Mouse (Mus musculus): ENCODE data around the gene Fbxo48.

The Fbxo48 gene

DNA sequence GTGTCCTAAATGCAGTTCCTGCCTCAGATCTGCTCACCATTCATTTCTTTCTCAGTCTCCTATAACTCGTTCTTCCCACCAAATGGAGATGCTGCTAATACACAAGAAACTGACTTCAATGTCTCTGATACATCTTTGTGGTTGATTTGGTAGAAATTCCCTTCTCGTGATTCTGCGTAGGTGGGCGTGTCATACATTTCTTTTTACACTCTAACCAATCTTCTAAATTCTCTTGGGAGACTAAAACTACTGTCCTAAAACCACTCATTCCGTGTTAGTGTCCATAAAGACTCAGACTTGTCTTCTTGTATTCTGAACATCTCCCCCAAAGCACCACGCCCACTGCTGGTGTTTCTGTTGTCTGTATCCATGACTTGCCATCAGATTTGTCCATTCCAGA lies 5.9 kb downstream of the Fbxo48 start:
- POLR2A ChIA-PET: no interaction called here
- CTCF ChIA-PET: no interaction called here

- CTCF ChIA-PET: no interaction called here
- POLR2A ChIA-PET: no interaction called here
These were observed 7.3 kb downstream of the Fbxo48 start for GRCm38 (mm10) chr11:16958520-16958919.

- CTCF ChIA-PET: interaction anchor here in 2 of 4 experiments (0.7 to 1.0 kb wide), 2 partner anchors 10 to 1278 kb away, joined by 3 read pairs; no protein-coding TSS in a partner anchor
- POLR2A ChIA-PET: interaction anchor here in 2 of 4 experiments (0.7 kb wide), 2 partner anchors 17 to 83 kb away, joined by 3 to 5 read pairs; no protein-coding TSS in a partner anchor
These were observed 16.6 kb downstream of the Fbxo48 start for GRCm38 (mm10) chr11:16967806-16968205.

GRCm38 (mm10) chr11:16969650-16970049 lies 18.5 kb downstream of the Fbxo48 start:
- ChIA-PET CTCF (no interaction called here), POLR2A (no interaction called here)

DNA sequence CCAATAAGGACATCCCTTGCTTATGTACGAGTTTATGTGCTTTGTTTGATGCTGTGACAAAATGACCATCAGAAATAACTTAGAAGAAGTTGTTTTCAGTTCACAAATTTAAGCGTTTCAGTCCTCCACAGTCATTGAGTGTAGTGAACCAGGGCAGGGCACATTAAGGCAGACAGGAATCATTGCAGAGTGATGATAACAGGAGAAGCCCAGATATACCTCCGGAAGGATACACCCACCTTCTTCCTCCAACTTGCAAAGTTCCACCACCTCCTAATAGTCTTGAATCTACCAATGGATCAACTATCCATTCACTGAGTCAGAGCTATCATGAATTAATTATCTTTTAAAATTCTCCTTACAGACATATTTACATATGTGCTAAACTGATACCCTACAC lies 20.9 kb downstream of the Fbxo48 start:
- CTCF ChIA-PET: no interaction called here
- POLR2A ChIA-PET: no interaction called here

DNA sequence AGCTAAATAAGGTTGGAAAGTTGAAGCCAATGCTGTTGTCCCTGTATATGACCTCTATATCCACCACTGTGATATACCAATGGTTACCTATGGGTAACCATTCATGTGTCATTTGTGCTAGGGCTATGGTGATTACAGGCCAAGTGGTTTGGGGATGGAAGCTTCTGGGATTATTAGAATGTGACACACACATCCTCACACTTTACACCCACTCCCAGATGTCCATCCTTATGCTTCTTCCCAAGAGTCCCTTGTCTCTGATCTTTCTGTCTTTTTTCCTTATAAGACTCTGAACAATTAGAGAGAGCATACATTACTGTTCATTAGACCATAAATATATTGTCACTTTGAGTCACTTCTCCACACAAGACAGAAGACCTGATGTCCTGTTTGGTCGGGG lies 21.9 kb downstream of the Fbxo48 start:
- CTCF ChIA-PET: no interaction called here
- POLR2A ChIA-PET: no interaction called here

DNA sequence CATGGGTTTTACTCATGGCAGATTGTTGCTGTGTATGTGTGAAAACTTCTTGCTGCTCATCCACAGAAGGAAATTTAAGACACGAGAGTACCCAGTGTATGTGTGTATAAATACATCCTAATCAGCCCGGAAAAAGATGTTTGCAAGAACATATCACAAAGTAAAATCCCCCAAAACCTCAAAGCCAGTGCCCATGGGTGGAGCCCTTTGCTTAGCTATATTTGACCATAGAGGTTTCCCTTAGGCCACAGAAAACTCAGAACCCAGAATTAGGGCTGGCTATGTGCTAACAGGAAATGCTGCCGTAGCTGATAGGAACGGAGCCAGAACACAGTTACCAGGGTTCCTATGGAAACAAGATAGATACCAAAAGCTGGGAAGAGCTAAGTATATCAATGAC lies 25.8 kb downstream of the Fbxo48 start:
- CTCF ChIA-PET: interaction anchor here in 1 of 4 experiments (0.9 kb wide), 1 partner anchor 9 kb away, joined by 3 read pairs; no protein-coding TSS in a partner anchor
- POLR2A ChIA-PET: interaction anchor here in 1 of 4 experiments (0.6 kb wide), 1 partner anchor 14 kb away, joined by 3 read pairs; no protein-coding TSS in a partner anchor

GRCm38 (mm10) chr11:16977611-16978010 lies 26.4 kb downstream of the Fbxo48 start:
- CTCF ChIA-PET: interaction anchor here in 1 of 4 experiments (0.9 kb wide), 1 partner anchor 10 kb away, joined by 3 read pairs; no protein-coding TSS in a partner anchor
- POLR2A ChIA-PET: interaction anchor here in 1 of 4 experiments (0.6 kb wide), 1 partner anchor 14 kb away, joined by 3 read pairs; no protein-coding TSS in a partner anchor

GRCm38 (mm10) chr11:16978161-16978707 lies 27.1 kb downstream of the Fbxo48 start:
- ChIA-PET CTCF (interaction anchor here in 1 of 4 experiments (0.9 kb wide), 1 partner anchor 10 kb away, joined by 3 read pairs; no protein-coding TSS in a partner anchor), POLR2A (no interaction called here)

GRCm38 (mm10) chr11:16986550-16987187 lies 35.5 kb downstream of the Fbxo48 start:
- CTCF ChIA-PET: no interaction called here
- POLR2A ChIA-PET: no interaction called here

DNA sequence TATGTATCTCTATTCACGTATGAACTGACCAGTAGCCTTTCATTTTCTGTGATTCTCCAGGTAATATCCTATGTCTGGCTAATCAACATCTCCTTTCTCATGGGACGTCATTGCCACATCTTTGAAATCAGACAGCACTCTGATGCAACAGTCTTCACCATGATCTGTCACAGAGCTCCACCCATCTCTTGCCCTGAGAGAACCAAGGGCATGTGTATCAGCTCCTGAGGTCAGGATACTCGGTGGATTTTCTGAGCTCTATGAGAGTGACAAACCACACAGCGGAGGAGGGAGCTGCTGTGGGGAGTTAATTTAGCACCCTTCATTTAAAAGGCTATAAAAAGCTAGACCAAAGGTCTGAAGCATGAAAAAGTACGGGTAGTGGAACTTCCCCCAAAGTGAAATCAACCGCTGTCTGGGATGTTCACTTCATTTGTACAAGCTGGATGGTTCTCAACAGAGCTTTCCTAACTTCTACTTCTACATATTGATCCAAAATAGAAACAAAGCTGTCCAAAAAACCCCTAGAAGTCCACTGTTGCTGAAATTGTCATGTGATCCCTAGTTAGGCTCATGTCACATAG lies 36.7 kb downstream of the Fbxo48 start:
- ChIA-PET CTCF (interaction anchor here in 1 of 4 experiments (0.5 kb wide), 1 partner anchor 582 kb away, joined by 6 read pairs; no protein-coding TSS in a partner anchor), POLR2A (interaction anchor here in 1 of 4 experiments (0.5 kb wide), 1 partner anchor 91 kb away, joined by 3 read pairs; no protein-coding TSS in a partner anchor)

DNA sequence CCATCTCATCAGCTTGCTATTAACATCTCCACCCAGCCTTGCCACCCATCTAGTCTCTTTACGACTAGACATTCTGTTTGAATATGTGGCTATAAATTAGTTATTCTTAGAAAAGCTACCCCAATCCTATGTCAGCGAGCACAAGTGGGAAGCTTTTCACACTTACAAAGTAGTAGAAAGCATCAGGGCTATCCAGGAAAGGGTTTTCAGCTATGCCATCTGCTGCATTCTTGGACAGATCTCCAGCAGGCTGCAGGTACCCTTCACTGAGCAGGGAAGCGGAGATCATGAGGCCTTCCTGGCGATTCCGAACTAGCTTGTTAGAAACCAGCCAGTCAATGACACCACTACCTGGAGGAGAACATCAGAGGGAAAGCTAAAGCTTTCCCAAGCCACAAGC lies 38.7 kb downstream of the Fbxo48 start:
- ChIA-PET POLR2A (interaction anchor here in 2 of 4 experiments (1.1 to 1.3 kb wide), 2 partner anchors 37 to 39 kb away, joined by 3 read pairs; partner anchors contain the start of gene Fbxo48 (in 1 of the 2)), CTCF (interaction anchor here in 1 of 4 experiments (0.7 kb wide), 1 partner anchor 238 kb away, joined by 3 read pairs; the partner anchor contains the start of gene Egfr)

GRCm38 (mm10) chr11:16992880-16993279 lies 41.7 kb downstream of the Fbxo48 start:
- CTCF ChIA-PET: no interaction called here
- POLR2A ChIA-PET: no interaction called here

GRCm38 (mm10) chr11:16996818-16997217 lies 45.6 kb downstream of the Fbxo48 start:
- ChIA-PET POLR2A (no interaction called here), CTCF (no interaction called here)

DNA sequence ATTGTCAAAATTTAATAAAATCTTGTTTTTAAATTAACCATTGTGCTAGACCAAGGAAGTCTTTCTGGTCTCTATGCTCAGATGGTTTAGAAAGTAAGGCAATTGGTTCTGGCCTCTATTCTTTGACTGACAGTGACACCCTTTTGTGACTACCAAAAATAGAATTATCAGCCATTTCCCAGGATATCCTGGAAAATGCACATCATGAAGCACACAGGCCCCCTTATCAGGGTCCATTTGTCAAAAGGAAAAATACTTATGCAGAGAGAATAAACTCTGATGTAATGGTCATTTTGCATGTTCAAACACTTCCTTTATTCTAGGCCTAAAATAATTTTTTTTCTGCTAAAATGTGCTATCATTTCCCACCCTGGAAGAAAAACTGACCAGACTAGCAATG lies 46.3 kb downstream of the Fbxo48 start:
- POLR2A ChIA-PET: no interaction called here
- CTCF ChIA-PET: no interaction called here

DNA sequence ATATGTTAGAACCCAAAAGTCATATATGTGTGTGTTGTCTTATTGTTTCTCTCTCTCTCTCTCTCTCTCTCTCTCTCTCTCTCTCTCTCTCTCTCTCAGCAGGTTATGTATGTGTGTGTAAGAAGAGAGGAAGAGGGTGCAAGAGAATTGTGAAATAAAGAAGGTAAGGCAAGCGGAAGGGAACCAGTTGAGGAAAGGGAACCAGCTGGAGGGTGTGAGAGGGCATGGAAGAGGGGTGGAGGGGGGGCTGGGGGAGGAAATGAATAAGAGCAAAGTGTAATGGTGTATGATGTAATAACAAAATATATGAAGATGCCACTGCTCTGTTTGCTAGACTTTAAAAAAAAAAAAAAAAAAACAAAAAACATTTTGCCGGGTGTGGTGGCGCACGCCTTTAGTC lies 48.2 kb downstream of the Fbxo48 start:
- ChIA-PET POLR2A (interaction anchor here in 2 of 4 experiments (0.6 to 0.7 kb wide), 2 partner anchors 132 to 529 kb away, joined by 3 read pairs; no protein-coding TSS in a partner anchor), CTCF (interaction anchor here in 1 of 4 experiments (0.6 kb wide), 2 partner anchors 20 to 126 kb away, joined by 3 to 4 read pairs; no protein-coding TSS in a partner anchor)

DNA sequence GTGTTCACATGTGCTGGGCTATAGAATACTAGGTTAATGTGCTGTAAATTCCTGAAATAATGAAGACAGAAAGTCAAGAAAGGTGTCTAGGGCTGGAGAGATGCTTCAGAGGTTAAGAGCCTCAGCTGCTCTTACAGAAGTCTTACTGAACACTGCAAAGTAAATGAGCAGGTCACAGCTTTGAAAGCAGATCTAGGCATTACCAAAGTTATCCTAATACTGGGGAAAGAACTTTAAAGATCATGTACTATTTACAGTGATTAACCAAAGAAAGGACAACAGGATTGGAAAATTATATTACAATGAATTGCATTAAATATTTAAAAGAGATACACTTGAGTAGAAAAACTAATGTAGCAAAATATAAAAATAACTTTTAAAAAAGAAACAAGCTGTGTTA lies 48.8 kb downstream of the Fbxo48 start:
- ChIA-PET CTCF (interaction anchor here in 1 of 4 experiments (0.6 kb wide), 1 partner anchor 126 kb away, joined by 4 read pairs; no protein-coding TSS in a partner anchor), POLR2A (interaction anchor here in 1 of 4 experiments (0.6 kb wide), 1 partner anchor 133 kb away, joined by 3 read pairs; no protein-coding TSS in a partner anchor)

DNA sequence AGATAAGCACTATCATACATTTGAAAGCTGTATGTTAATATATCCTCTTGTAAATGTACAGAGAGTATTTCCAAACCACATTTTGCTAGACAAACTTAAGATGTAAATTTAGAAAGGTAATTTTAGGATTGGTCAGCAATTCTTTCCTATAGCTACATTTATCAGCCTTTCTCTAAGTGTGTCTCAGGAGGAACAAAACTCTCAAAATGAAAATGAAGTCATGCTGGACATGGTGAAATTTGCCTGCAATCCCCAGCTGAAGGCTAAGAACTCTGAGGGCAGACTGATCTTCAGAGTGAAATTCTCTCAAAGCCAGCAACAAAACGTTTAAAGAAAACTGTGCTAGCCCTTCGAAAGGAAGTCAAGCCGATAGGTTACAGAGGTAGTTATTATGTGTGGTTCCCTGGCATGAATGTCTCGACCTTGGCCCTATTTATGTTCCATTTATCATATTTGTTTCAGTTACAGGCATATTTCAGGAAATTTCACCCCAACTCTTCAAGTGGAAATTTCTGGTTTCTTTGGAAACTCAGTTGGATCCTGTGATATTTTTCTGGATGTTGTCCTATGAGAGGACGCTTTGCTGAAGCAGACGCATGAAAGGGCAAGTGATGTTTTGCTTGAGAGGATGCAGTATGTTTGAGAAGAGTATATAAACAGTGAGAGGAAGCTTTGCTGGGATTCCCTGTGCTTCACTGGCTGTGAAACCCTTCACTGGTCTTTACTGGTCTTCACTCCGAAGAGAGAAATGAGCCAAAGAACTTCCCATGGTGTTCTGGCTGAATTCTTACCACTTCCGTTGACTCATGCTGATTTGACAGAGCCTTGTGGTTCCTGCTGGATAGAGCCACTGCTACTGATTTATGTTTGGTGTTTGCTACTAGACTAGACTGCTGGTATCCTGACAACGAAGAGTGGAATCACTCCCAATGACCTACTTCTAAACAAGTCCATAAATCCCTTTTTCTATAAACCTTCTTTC lies 49.5 kb downstream of the Fbxo48 start:
- CTCF ChIA-PET: no interaction called here
- POLR2A ChIA-PET: no interaction called here

GRCm38 (mm10) chr11:17002739-17003373 lies 51.7 kb downstream of the Fbxo48 start:
- ChIA-PET POLR2A (no interaction called here), CTCF (no interaction called here)

Data from embryonic stem cell, embryonic (primary cell).